Mouse (Mus musculus): ENCODE measurements around the gene Litaf.

DNA sequence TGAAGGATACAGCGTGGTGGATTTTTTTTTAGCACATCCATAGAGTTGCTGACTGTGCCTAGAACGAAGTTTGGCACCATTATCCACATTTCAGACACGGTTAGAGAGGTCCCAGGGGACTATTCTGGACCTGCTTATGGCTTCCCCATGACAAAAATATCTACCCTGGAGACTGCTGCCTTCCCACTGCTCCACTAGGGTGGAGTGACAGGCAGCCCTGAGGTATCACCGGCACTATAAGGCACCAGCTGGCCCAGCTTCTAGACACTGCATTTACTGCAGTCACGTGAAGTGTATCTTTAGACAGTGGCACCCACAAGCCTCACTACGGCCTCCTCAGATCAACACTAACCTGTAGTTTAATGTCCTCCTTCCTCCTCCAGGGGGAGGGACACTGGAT lies 11.1 kb downstream of the Litaf start:
- no peak; the same call in 1 of the 2 replicates for TF ChIP-seq CTCF (IDR thresholded peaks at IDR 0.05; ENCODE audit: low read depth)
- no peak for TF ChIP-seq EP300 (optimal IDR thresholded peaks at IDR 0.05)

Data from stomach, postnatal 0 days (tissue).